Mouse (Mus musculus): ENCODE results near the gene Zc3h12c.
"Not testable (repeated sequence)": the region's sequence is repeated elsewhere in the genome, so short reads cannot be mapped to it uniquely, and the experiment has no call there.

Gene Zc3h12c

GRCm38 (mm10) chr9:52098600-52098999 is 69.8 kb downstream of the Zc3h12c start:
- peak; percentile 80 for DNase-seq

- no peak for DNase-seq
Observed at GRCm38 (mm10) chr9:52097386-52097785, 71.0 kb downstream of the Zc3h12c start.

- DNase-seq = no peak
Observed at GRCm38 (mm10) chr9:52095666-52096065, 72.7 kb downstream of the Zc3h12c start.

GRCm38 (mm10) chr9:52094471-52094980 is 73.8 kb downstream of the Zc3h12c start:
- no peak for DNase-seq

- DNase-seq = no peak
Observed at GRCm38 (mm10) chr9:52094016-52094415, 74.4 kb downstream of the Zc3h12c start.

GRCm38 (mm10) chr9:52093108-52093507 is 75.3 kb downstream of the Zc3h12c start:
- no peak for DNase-seq

GRCm38 (mm10) chr9:52092311-52092710 is 76.1 kb downstream of the Zc3h12c start:
- no peak for DNase-seq

- DNase-seq = no peak
Observed at GRCm38 (mm10) chr9:52091752-52092151, 76.6 kb downstream of the Zc3h12c start.

- DNase-seq = no peak
Observed at GRCm38 (mm10) chr9:52082414-52082813, 86.0 kb downstream of the Zc3h12c start.

GRCm38 (mm10) chr9:52081979-52082378 is 86.4 kb downstream of the Zc3h12c start:
- DNase-seq = no peak

GRCm38 (mm10) chr9:52077692-52078091 is 90.7 kb downstream of the Zc3h12c start:
- DNase-seq = no peak

- DNase-seq = no peak
Observed at GRCm38 (mm10) chr9:52076089-52076488, 92.3 kb downstream of the Zc3h12c start.

- no peak for DNase-seq
Observed at GRCm38 (mm10) chr9:52072202-52072601, 96.2 kb downstream of the Zc3h12c start.

GRCm38 (mm10) chr9:52071352-52071751 is 97.0 kb downstream of the Zc3h12c start:
- not testable (repeated sequence) for DNase-seq

GRCm38 (mm10) chr9:52070052-52070451 is 98.3 kb downstream of the Zc3h12c start:
- DNase-seq = no peak
